Mouse (Mus musculus) myocyte (in vitro differentiated cells): Measurements from ENCODE around the gene Dlgap4.

Source experiments
- E2F4 ChIP-seq: IDR thresholded peaks from one replicate; pipeline ENCODE4 v1.6.1; 2011; ENCODE audit warnings: mild to moderate bottlenecking, control low read depth, moderate library complexity; ENCODE audit not compliant: insufficient read depth
- MAX ChIP-seq: IDR thresholded peaks from one replicate; pipeline ENCODE4 v1.6.1; 2011; ENCODE audit warnings: low read depth, mild to moderate bottlenecking, control low read depth
- MYOG ChIP-seq, 3 experiments: IDR thresholded peaks; one replicate each; pipeline ENCODE4 v1.6.1; 2011; ENCODE audit warnings: control low read depth in 2 of 3, low read depth in 2 of 3, mild to moderate bottlenecking in 2 of 3; ENCODE audit not compliant: insufficient read length in 2 of 3, control insufficient read depth in 1 of 3, insufficient read depth in 1 of 3
- POLR2A ChIP-seq: IDR thresholded peaks from one replicate; pipeline ENCODE4 v1.6.1; 2011; ENCODE audit warnings: low read depth, mild to moderate bottlenecking, control low read depth, moderate library complexity; ENCODE audit not compliant: insufficient read length
- POLR2AphosphoS2 ChIP-seq: IDR thresholded peaks from one replicate; pipeline ENCODE4 v1.6.1; 2011; ENCODE audit warnings: low read depth, control low read depth; ENCODE audit not compliant: insufficient read length
- SRF ChIP-seq: IDR thresholded peaks from one replicate; pipeline ENCODE4 v1.6.1; 2011; ENCODE audit warnings: low read depth; ENCODE audit not compliant: control insufficient read depth, insufficient read length
- TCF12 ChIP-seq: IDR thresholded peaks from one replicate; pipeline ENCODE4 v1.6.1; 2011; ENCODE audit warnings: mild to moderate bottlenecking, control low read depth; ENCODE audit not compliant: poor library complexity, insufficient read depth, severe bottlenecking
- TCF3 ChIP-seq: IDR thresholded peaks from one replicate; pipeline ENCODE4 v1.6.1; 2011; ENCODE audit warnings: low read depth, control low read depth; ENCODE audit not compliant: insufficient read length
- USF1 ChIP-seq: IDR thresholded peaks from one replicate; pipeline ENCODE4 v1.6.1; 2011; ENCODE audit warnings: low read depth, mild to moderate bottlenecking, control low read depth, moderate library complexity

DNA sequence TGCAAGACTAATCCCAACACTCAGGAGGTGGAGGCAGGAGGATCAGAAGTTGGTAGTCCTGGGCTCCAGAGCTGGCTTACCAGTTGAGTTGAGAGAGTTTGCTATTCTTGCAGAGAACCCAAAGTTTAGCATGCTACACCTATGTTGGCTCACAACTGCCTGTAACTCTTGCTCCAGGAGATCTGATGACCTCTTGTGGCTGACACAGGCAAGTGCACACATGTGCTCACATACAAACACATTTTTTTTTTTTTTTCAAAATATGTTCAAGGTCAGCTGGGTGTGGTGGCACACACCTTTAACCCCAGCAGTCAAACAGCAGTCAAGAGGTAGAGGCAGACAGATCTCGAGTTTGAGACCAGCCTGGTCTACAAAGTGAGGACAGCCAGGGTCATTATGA is 16.8 kb downstream of the Dlgap4 start:
- TF ChIP-seq MYOG (IDR thresholded peaks at IDR 0.05; ENCODE audit: control insufficient read depth in 1 of 3, insufficient read depth in 1 of 3, insufficient read length in 2 of 3, low read depth in 2 of 3) (no peak), POLR2A (no peak), MAX (no peak), TCF12 (no peak), POLR2AphosphoS2 (no peak), USF1 (no peak), E2F4 (no peak), TCF3 (no peak), SRF (no peak)
